Mouse (Mus musculus) spleen, adult 2 months (tissue): ENCODE data around the gene Abca14.

Source experiments
- CTCF ChIP-seq: fragments of 200-500 bp; IDR thresholded peaks from 2 replicates; pipeline ENCODE4 v1.5.1; 2011; ENCODE audit warnings: mild to moderate bottlenecking, inconsistent platforms; ENCODE audit not compliant: insufficient read depth, insufficient read length, insufficient replicate concordance; ENCODE audit errors: extremely low read depth
- POLR2A ChIP-seq: fragments of 200-500 bp; IDR thresholded peaks from 2 replicates; pipeline ENCODE4 v1.6.1; 2011; ENCODE audit warnings: low read depth, low read length, inconsistent platforms

- TF ChIP-seq CTCF: 0 out of 2 replicates have a peak, but pooled peaks have one; percentile 27
- TF ChIP-seq POLR2A: no peak
Measured at GRCm38 (mm10) chr7:120203789-120204188, at the start of gene Abca14.
